Mouse (Mus musculus) forebrain, postnatal 0 days (tissue): ENCODE data around the gene Phyhd1. TPM values are rescaled to one million over a fixed set of nuclear protein-coding genes. Genes with fewer than 3 reads are reported as not detected.

Experiments
- ATAC-seq: fragments of 200-750 bp; cut with Nextera tagmentation; 2 replicates; pipeline ENCODE4 v1.8.0; 2017; ENCODE audit warnings: mild to moderate bottlenecking, moderate library complexity
- DNase-seq: peaks from one replicate; pipeline ENCODE4 v3.0.0-alpha.2; 2015
- H3K27ac ChIP-seq: fragments of 300-500 bp; sonication (generic); 2 replicates; pipeline ENCODE4 v1.5.1; 2014; ENCODE audit warnings: low read depth, mild to moderate bottlenecking, antibody characterized with exemption, low read length, moderate library complexity, mixed read lengths
- H3K27me3 ChIP-seq: fragments of 300-500 bp; sonication (generic); 2 replicates; pipeline ENCODE4 v1.6.1; 2014; ENCODE audit warnings: mild to moderate bottlenecking, low read length, mixed read lengths; ENCODE audit not compliant: insufficient read depth
- H3K36me3 ChIP-seq: fragments of 300-500 bp; sonication (generic); 2 replicates; pipeline ENCODE4 v1.6.1; 2014; ENCODE audit warnings: mild to moderate bottlenecking, moderate library complexity; ENCODE audit not compliant: insufficient read depth
- H3K4me1 ChIP-seq: fragments of 300-500 bp; sonication (generic); 2 replicates; pipeline ENCODE4 v1.6.1; 2014; ENCODE audit warnings: antibody characterized with exemption; ENCODE audit not compliant: insufficient read depth
- H3K4me2 ChIP-seq: fragments of 300-500 bp; sonication (generic); 2 replicates; pipeline ENCODE4 v1.6.1; 2014; ENCODE audit warnings: low read depth, mild to moderate bottlenecking, moderate library complexity
- H3K4me3 ChIP-seq: fragments of 300-500 bp; sonication (generic); 2 replicates; pipeline ENCODE4 v1.5.1; 2014; ENCODE audit warnings: low read depth, low read length, mixed read lengths
- H3K9ac ChIP-seq: fragments of 300-500 bp; sonication (generic); 2 replicates; pipeline ENCODE4 v1.6.1; 2014; ENCODE audit warnings: mild to moderate bottlenecking
- H3K9me3 ChIP-seq: fragments of 300-500 bp; sonication (generic); 2 replicates; pipeline ENCODE4 v1.6.1; 2016; ENCODE audit warnings: low read length
- CTCF ChIP-seq: sonication (generic); IDR thresholded peaks from 2 replicates; pipeline ENCODE4 v1.5.1; 2016; ENCODE audit warnings: antibody characterized with exemption, control low read depth, low read depth
- WGBS: fragments of 180-500 bp; shearing (Covaris S2); extraction: QIAGEN DNeasy Blood & Tissue Kit; methylation state at CpG from one replicate; pipeline ENCODE4 v1.1.7; 2014; 5-methylcytosine and 5-hydroxymethylcytosine counted together
- polyA plus RNA-seq: library from polyadenylated mRNA; unstranded; fragments of >200 nt; fragmentation: Nextera tagmentation; extraction: Ambion mirVana; gene quantifications from 2 replicates; pipeline ENCODE4 v1.2.1, GENCODE M21; 2015
- total RNA-seq: library from RNA; depleted of rRNA; stranded (reverse); fragments of >200 nt; gene quantifications from 2 replicates; pipeline ENCODE4 v1.2.3, GENCODE M21; 2014

The Phyhd1 gene
- total and polyA plus RNA-seq, 2 experiments from 2014 or later, result 5.0 to 15.7 TPM

- H3K27me3 ChIP-seq, result no peaks in the 10 kb centered on the region
- no peak overlapping the region for H3K9ac ChIP-seq
- peaks cover 24% of the 10 kb centered on the region for H3K36me3 ChIP-seq
- no peak overlapping the region for H3K27ac ChIP-seq
- DNase-seq, result no peak
- no peaks in the 10 kb centered on the region for H3K4me1 ChIP-seq
- no peak overlapping the region for H3K4me3 ChIP-seq
- no peak for TF ChIP-seq CTCF
- WGBS, result 62% methylated on average over 4 of the region's 4 CpGs
- no peak overlapping the region for H3K4me2 ChIP-seq
- no peaks in the 10 kb centered on the region for H3K9me3 ChIP-seq
- ATAC-seq, result no peak
Observed at GRCm38 (mm10) chr2:30268371-30268770, 2.4 kb downstream of the Phyhd1 start.

DNA sequence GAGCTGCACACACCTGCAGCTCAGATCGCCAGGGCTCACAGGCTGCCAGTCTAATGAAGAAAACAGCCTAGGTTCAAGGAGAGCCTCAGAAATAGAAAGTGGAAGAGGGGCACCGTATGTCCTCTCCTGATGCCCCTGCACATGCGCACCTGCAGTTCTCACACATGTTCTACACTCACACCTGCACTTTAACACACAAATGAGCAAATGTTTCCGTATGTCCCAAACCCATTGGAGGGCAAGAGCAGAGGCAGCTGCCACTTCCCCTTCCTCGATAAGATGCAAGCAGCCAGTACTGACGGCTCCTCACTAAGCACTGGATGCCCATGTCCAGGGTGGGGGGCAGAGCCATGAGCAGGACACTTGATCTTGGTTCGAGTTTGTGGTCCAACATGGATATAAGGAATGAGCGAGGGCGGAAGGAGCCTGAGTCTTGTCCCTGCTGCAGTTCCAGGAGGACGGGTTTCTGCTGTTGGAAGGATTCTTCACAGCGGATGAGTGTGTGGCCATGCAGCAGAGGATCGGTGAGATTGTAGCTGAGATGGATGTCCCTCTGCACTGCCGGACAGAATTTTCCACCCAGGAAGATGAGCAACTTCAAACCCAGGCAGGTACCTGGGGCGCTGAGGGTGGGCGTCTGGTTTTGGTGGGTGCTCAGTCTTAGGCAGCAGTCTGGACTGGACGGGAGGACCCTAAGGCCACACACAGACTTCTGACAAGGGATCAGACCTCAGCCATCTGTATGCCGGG lies 3.4 kb downstream of the Phyhd1 start:
- no peak for TF ChIP-seq CTCF
- DNase-seq, result no peak
- Histone ChIP-seq H3K36me3 (peaks cover 14% of the 10 kb centered on the region), H3K27ac (no peak overlapping the region), H3K4me2 (no peak overlapping the region), H3K4me1 (no peaks in the 10 kb centered on the region), H3K4me3 (no peak overlapping the region), H3K9me3 (no peaks in the 10 kb centered on the region), H3K9ac (no peak overlapping the region), H3K27me3 (no peaks in the 10 kb centered on the region)
- 0 out of 2 replicates have a peak, but pooled peaks have one; percentile 15 for ATAC-seq
- WGBS, result 87% methylated on average over 17 of the region's 17 CpGs

DNA sequence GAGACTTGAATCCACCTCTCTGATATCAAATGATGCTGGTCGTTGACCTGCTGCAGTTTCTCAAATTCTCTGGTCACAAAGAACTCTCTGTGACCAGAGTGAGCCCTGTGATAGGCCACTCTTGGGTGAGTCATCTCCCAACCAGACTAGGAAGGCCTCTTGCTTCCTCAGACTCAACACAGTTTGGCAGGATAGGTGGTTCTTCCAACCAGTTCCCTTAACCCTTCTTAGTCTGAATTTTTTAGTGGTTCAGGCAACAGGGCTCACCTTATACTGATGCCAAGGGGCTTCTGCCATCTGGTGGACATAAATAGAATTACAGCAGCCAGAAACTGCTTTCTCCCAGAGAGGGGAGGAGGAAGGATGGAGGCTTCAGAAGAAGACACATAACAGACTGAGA lies 4.1 kb downstream of the Phyhd1 start:
- TF ChIP-seq CTCF, result peak; percentile 92
- no peak overlapping the region for H3K9ac ChIP-seq
- H3K4me3 ChIP-seq, result no peak overlapping the region
- H3K36me3 ChIP-seq, result peaks cover 7% of the 10 kb centered on the region; the same call in 1 of the 2 replicates
- 47% methylated on average over 1 of the region's 1 CpGs for WGBS
- H3K27me3 ChIP-seq, result no peaks in the 10 kb centered on the region
- peak; percentile 80 for DNase-seq
- H3K4me1 ChIP-seq, result no peaks in the 10 kb centered on the region
- no peaks in the 10 kb centered on the region for H3K9me3 ChIP-seq
- no peak overlapping the region for H3K4me2 ChIP-seq
- peak; percentile 92 for ATAC-seq
- H3K27ac ChIP-seq, result no peak overlapping the region

DNA sequence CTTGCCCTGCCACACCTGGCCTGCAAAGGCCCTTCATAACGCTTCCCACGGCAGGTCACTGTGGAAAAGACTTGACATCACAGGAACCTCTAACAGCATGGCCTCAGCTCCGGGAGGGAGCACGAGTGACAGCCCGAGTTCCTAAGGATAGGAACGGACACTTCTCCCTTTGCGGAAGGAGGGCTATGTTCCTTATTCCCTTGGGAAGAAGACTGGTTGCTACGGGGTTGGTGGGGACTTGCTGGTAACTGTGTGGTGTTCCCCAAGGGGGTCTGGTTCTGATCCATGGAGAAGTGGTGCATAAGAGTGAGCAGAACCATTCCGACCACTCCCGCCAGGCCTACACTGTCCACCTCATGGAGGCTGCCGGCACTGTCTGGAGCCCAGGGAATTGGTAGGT lies 14.7 kb downstream of the Phyhd1 start, which contains the start of gene Gm28038:
Gene Gm28038 (plus strand): TSS at position 301 of the 400 bp plus-strand sequence.
- no peak within 1 kb of the TSS for H3K4me3 ChIP-seq
- H3K36me3 ChIP-seq, result peaks cover 10% of the 10 kb centered on the region
- ATAC-seq (no peak), DNase-seq (no peak)
- 93% methylated on average over 11 of the region's 11 CpGs for WGBS
- no peak within 1 kb of the TSS for H3K4me2 ChIP-seq
- no peaks in the 10 kb centered on the region for H3K27me3 ChIP-seq
- no peak within 1 kb of the TSS for H3K9ac ChIP-seq
- H3K27ac ChIP-seq, result no peak within 1 kb of the TSS
- H3K4me1 ChIP-seq, result peaks cover 6% of the 10 kb centered on the region
- TF ChIP-seq CTCF, result no peak
- H3K9me3 ChIP-seq, result no peaks in the 10 kb centered on the region

- 79% methylated on average over 3 of the region's 3 CpGs for WGBS
- no peaks in the 10 kb centered on the region for H3K27me3 ChIP-seq
- H3K9ac ChIP-seq, result no peak overlapping the region
- no peaks in the 10 kb centered on the region for H3K9me3 ChIP-seq
- DNase-seq (no peak), ATAC-seq (no peak)
- H3K27ac ChIP-seq, result no peak overlapping the region
- TF ChIP-seq CTCF, result no peak
- peaks cover 10% of the 10 kb centered on the region for H3K36me3 ChIP-seq
- H3K4me3 ChIP-seq, result no peak overlapping the region
- H3K4me1 ChIP-seq, result peaks cover 6% of the 10 kb centered on the region
- H3K4me2 ChIP-seq, result no peak overlapping the region
Observed at GRCm38 (mm10) chr2:30281651-30282050, 15.6 kb downstream of the Phyhd1 start.

- H3K36me3 ChIP-seq, result peaks cover 10% of the 10 kb centered on the region
- H3K4me2 ChIP-seq, result no peak overlapping the region
- H3K27ac ChIP-seq, result no peak overlapping the region
- 86% methylated on average over 2 of the region's 2 CpGs for WGBS
- no peak for TF ChIP-seq CTCF
- ATAC-seq, result no peak
- no peaks in the 10 kb centered on the region for H3K9me3 ChIP-seq
- no peak for DNase-seq
- peaks cover 12% of the 10 kb centered on the region for H3K4me1 ChIP-seq
- no peak overlapping the region for H3K4me3 ChIP-seq
- no peaks in the 10 kb centered on the region for H3K27me3 ChIP-seq
- H3K9ac ChIP-seq, result no peak overlapping the region
Observed at GRCm38 (mm10) chr2:30283193-30283592, 17.2 kb downstream of the Phyhd1 start.

GRCm38 (mm10) chr2:30285004-30285403 lies 19.0 kb downstream of the Phyhd1 start:
- no peak overlapping the region for H3K9ac ChIP-seq

More at GRCm38 (mm10) chr2:30285004-30285403, 19.0 kb downstream of the Phyhd1 start:
- Histone ChIP-seq H3K4me1 (peaks cover 12% of the 10 kb centered on the region), H3K27me3 (no peaks in the 10 kb centered on the region), H3K4me2 (peak overlapping the region; percentile 90), H3K4me3 (peak overlapping the region; percentile 86), H3K9me3 (no peaks in the 10 kb centered on the region), H3K27ac (no peak overlapping the region), H3K36me3 (peaks cover 6% of the 10 kb centered on the region; the same call in 1 of the 2 replicates)
- WGBS, result 91% methylated on average over 5 of the region's 5 CpGs
- ATAC-seq (no peak), DNase-seq (no peak)
- TF ChIP-seq CTCF, result no peak
